Mouse (Mus musculus): Measurements from ENCODE around the gene Dmrt1. TPM values are rescaled to one million over a fixed set of nuclear protein-coding genes. Genes with fewer than 3 reads are reported as not detected.
A peak's percentile ranks its signal among the peaks of the same experiment; 100 is the strongest.
"Not testable (repeated sequence)": the region's sequence is repeated elsewhere in the genome, so short reads cannot be mapped to it uniquely, and the experiment has no call there.

Dmrt1 gene
- not detected in 2 replicates for polyA plus RNA-seq (2016; fragmentation: Nextera tagmentation; extraction: Ambion mirVana)

DNA sequence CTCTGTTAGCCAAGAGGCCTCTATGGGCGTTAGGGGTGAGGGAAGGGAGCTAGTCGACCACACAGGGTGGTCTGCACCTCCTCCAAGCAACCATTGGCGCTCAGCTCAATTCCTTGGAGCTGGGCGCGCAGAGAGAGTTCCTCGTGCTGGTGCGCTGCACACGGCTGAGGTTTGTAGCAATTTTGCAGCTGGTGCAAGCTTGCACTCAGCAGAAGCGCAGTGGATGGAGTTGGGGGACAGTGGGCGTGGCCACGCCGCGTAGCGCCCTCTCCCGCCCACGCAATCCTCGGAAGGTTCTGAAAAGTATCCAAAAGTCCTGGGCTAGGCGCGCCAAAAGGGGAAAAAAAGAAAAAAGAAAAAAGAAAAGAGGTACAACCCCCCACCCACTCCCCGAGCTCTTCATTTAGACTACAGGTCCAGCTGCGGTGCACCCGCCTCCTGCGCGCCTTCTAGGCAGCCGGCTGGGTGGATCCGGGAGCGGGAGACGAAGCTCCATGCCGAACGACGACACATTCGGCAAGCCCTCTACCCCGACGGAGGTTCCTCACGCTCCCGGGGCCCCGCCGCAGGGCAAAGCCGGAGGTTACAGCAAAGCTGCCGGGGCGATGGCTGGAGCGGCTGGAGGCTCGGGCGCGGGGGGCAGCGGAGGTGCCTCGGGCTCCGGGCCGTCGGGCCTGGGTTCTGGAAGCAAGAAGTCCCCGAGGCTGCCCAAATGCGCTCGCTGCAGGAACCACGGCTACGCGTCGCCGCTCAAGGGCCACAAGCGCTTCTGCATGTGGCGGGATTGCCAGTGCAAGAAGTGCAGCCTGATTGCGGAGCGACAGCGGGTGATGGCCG is at the start of gene Dmrt1:
Dmrt1 (plus strand) TSS at position 259 of the 837 bp plus-strand sequence.
- peaks cover 18% of the 10 kb centered on the region for H3K4me1 ChIP-seq (replicated peaks)

DNA sequence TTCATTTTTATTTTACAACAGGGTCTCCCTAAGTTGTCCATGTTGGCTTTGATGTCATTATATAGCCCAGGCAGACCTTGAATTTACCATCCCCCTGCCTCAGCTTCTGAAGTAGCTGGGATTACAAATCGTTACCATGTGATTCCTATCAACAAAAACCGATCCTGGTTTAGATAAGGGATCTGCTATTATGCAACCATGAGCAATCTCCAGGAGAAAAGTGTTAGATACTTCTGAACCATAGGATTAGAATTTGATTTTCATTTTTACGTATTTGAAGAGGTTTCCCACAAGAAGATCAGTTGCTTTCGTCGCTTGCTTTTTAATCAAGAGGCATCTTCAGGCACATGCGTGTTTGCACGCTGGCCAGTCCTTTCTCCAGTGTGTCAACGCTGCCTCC is 44.7 kb upstream of the Dmrt1 start:
- Histone ChIP-seq H3K36me3 (no peaks in the 10 kb centered on the region), H3K27me3 (ENCODE audit: insufficient read depth, poor library complexity, severe bottlenecking) (no peaks in the 10 kb centered on the region), H3K4me1 (replicated peaks) (0 out of 2 replicates have a peak, but pooled peaks cover 3% of the 10 kb centered on the region), H3K4me3 (no peak overlapping the region), H3K9me3 (0 out of 2 replicates have a peak, but pooled peaks cover 5% of the 10 kb centered on the region), H3K27ac (no peak overlapping the region)
- 91% methylated on average over 8 of the region's 8 CpGs for WGBS
- no peak for DNase-seq (ENCODE audit: low spot score)

More for the DNA sequence above, at the start of gene Dmrt1:
- H3K9me3 ChIP-seq = peaks cover 8% of the 10 kb centered on the region; the same call in 1 of the 2 replicates
- peaks cover 83% of the 10 kb centered on the region for H3K27me3 ChIP-seq (ENCODE audit: insufficient read depth, poor library complexity, severe bottlenecking)
- peak; percentile 46 for DNase-seq (ENCODE audit: low spot score)
- 1% methylated on average over 64 of the region's 64 CpGs for WGBS
- H3K27ac ChIP-seq = no peak within 1 kb of the TSS
- H3K4me3 ChIP-seq = peak within 1 kb of the TSS; percentile 44
- no peaks in the 10 kb centered on the region for H3K36me3 ChIP-seq

DNA sequence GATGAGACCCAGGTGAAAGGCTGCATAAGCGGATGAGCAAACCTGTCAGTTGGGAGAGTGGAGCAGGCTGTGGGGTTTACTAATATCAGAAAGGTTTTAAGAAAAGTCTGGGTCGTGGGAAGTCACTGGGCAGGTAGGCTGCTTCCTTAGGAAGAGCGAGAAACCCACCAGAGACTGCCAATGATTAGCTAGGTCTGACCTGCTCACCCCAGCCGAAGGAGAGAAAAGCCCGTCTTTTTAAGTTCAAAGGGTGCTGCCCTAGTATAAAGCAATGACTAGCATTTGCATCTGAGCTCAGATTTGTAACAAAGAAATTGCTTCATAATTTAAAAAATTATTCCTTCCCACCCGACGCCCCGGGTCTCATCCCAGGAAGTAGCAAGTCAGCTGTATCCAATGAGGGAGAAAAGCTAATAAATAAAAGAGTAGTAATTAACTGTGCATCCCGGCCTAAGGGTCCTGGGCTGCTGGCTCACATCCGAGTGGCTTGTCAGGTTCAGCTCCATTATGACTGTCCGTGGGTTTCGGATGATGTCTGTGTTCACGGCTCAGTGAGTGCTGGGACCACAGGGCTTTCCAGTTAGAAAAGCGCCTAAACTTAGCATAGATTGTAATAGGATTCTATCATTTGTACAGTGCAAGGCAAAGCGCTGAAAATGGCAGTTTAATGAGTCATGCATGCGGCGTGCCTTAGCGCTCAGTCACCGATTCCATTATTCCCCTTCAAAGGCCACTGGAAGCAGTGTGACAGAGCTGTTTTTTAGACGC is 43.7 kb upstream of the Dmrt1 start:
- H3K4me3 ChIP-seq = no peak overlapping the region
- 0 out of 2 replicates have a peak, but pooled peaks cover 3% of the 10 kb centered on the region for H3K4me1 ChIP-seq (replicated peaks)
- H3K36me3 ChIP-seq = no peaks in the 10 kb centered on the region
- WGBS = 80% methylated on average over 20 of the region's 20 CpGs
- 0 out of 2 replicates have a peak, but pooled peaks cover 5% of the 10 kb centered on the region for H3K9me3 ChIP-seq
- H3K27ac ChIP-seq = no peak overlapping the region
- H3K27me3 ChIP-seq (ENCODE audit: insufficient read depth, poor library complexity, severe bottlenecking) = no peaks in the 10 kb centered on the region
- no peak for DNase-seq (ENCODE audit: low spot score)

DNA sequence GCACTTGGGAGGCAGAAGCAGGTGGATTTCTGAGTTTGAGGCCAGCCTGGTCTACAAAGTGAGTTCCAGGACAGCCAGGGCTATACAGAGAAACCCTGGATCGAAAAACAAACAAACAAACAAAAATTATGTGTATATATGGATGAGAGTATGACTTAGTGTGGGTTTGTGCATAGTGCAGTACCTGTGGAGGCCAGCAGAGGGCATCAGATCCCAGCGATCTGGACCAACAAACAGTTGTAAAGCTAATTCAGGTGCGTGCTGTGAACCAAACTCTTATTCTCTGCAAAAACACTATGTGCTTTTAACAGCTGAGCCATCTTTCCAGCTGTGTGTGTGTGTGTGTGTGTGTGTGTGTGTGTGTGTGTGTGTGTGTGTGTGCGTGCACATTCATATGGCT is 29.6 kb upstream of the Dmrt1 start:
- not testable (repeated sequence) for H3K36me3 ChIP-seq; H3K27ac ChIP-seq; H3K4me1 ChIP-seq (replicated peaks); H3K4me3 ChIP-seq; H3K27me3 ChIP-seq (ENCODE audit: insufficient read depth, poor library complexity, severe bottlenecking)
- peak; percentile 12 for DNase-seq (ENCODE audit: low spot score)
- H3K9me3 ChIP-seq = peaks cover 11% of the 10 kb centered on the region; the same call in 1 of the 2 replicates
- WGBS = 66% methylated on average over 4 of the region's 4 CpGs

DNA sequence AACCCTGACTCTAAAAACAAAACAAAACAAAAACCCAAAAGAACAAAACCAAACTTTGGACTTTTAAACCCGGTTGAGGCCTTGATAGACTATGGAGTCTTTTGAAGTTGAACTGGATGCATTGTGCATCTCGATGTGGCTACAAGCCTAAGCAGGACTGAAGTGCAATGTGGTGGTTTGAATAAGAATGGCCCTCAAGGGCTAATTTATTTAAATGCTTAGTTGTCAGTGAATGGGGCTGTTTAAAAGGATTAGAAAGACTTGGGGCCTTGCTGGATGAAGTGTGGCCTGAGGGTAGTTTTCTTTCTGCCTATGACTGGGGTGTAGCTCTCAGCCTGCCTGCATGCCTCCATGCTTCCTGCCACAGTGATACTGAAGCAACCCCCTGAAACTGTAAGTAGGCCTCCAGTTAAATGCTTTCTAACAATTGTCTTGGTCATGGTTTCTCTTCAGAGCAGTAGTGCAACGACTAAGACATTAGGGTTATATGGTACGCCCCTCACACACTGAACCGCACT is 26.2 kb upstream of the Dmrt1 start:
- 78% methylated on average over 5 of the region's 5 CpGs for WGBS
- Histone ChIP-seq H3K4me3 (no peak overlapping the region), H3K27ac (no peak overlapping the region), H3K4me1 (replicated peaks) (no peaks in the 10 kb centered on the region), H3K27me3 (ENCODE audit: insufficient read depth, poor library complexity, severe bottlenecking) (no peaks in the 10 kb centered on the region), H3K36me3 (no peaks in the 10 kb centered on the region), H3K9me3 (peaks cover 5% of the 10 kb centered on the region; the same call in 1 of the 2 replicates)
- DNase-seq (ENCODE audit: low spot score) = no peak

DNA sequence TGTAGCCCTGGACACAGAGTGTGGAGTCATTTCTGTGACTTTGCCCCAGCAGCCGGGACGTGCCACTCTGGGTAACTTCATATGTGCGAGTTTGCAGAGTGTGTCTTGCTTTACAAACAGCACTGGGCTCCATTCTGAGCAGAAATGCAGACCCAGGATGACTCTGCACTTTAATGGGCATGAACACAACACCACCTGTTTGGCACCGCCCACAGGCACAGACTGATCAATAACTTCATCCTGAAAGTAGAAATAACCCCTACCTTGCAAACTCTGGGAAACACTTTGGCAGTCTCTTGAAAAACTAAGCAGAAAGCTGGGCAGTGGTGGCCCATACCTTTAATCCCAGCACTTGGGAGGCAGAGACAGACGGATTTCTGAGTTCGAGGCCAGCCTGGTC is 24.6 kb upstream of the Dmrt1 start:
- H3K9me3 ChIP-seq = peaks cover 3% of the 10 kb centered on the region; the same call in 1 of the 2 replicates
- WGBS = 89% methylated on average over 6 of the region's 6 CpGs
- DNase-seq (ENCODE audit: low spot score) = no peak
- peaks cover 9% of the 10 kb centered on the region for H3K27me3 ChIP-seq (ENCODE audit: insufficient read depth, poor library complexity, severe bottlenecking)
- no peaks in the 10 kb centered on the region for H3K4me1 ChIP-seq (replicated peaks)
- H3K36me3 ChIP-seq = no peaks in the 10 kb centered on the region
- no peak overlapping the region for H3K27ac ChIP-seq
- H3K4me3 ChIP-seq = no peak overlapping the region

DNA sequence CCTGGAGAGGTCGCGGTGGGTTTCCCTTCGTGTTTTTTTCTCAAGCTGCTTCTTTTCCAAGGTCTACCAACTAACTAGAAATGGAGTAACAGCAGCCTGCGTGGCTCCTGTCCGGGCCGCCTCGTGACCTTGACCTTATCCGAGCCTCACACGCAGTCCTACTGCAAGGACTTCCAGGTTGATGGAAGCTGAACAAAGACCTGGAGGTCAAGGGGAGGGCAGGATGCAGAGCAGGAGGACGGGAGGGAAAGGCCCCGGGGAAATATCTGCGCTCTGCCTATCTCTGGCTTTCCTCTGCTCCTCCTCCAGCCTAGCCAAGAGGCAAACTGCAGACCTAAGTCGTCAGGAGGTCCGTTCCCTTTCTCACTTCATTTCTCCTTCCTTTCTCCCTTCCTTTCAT is 18.9 kb upstream of the Dmrt1 start:
- Histone ChIP-seq H3K4me1 (replicated peaks) (peaks cover 16% of the 10 kb centered on the region), H3K4me3 (peak overlapping the region; percentile 21), H3K9me3 (no peaks in the 10 kb centered on the region), H3K36me3 (no peaks in the 10 kb centered on the region), H3K27ac (no peak overlapping the region), H3K27me3 (ENCODE audit: insufficient read depth, poor library complexity, severe bottlenecking) (peaks cover 41% of the 10 kb centered on the region)
- 19% methylated on average over 14 of the region's 14 CpGs for WGBS
- peak; percentile 16 for DNase-seq (ENCODE audit: low spot score)

DNA sequence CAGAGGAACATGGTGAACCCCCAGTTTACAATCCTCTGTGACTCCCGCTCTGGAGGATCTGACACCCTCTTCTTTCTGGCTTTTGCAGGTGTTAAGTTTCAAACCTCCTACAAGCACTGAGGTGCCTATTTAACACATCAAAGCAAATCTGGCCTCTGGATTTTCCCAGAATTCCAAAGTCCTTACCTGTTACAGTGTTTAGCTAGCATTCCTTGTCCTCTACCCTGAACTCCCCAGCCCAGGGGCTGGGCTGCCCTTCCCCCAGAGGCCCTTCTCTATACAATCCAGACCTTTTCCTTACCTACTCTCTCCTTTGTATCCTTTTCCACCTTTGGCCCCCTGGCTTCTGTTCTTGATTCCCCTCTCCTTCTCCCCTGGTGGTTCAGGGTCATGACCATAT is 18.1 kb upstream of the Dmrt1 start:
- Histone ChIP-seq H3K36me3 (no peaks in the 10 kb centered on the region), H3K9me3 (no peaks in the 10 kb centered on the region), H3K4me1 (replicated peaks) (peaks cover 19% of the 10 kb centered on the region), H3K27ac (no peak overlapping the region), H3K27me3 (ENCODE audit: insufficient read depth, poor library complexity, severe bottlenecking) (peaks cover 41% of the 10 kb centered on the region), H3K4me3 (no peak overlapping the region)
- 33% methylated on average over 1 of the region's 1 CpGs for WGBS
- DNase-seq (ENCODE audit: low spot score) = no peak

DNA sequence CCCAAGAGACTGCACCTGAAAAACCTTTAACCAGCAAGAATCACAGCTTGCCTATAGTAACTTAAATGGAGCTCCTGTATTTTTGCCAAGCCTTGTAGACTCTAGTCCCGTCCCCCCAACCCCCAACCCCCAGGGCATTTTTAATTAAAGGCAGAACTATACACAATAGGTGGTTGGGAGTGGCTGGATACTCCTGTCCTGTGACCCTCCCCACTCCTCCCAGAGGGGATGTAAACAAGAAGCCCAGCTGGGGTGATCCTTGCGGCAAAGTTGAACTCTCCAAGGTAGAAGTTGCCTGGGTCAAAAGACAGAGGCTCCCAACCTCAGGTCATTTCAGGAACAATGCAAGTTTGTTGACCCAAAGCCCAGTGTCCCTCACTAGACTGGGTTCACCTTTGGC is 16.9 kb upstream of the Dmrt1 start:
- WGBS = 7% methylated on average over 2 of the region's 2 CpGs
- no peak overlapping the region for H3K27ac ChIP-seq
- H3K4me1 ChIP-seq (replicated peaks) = peaks cover 19% of the 10 kb centered on the region
- no peaks in the 10 kb centered on the region for H3K36me3 ChIP-seq
- peaks cover 41% of the 10 kb centered on the region for H3K27me3 ChIP-seq (ENCODE audit: insufficient read depth, poor library complexity, severe bottlenecking)
- H3K4me3 ChIP-seq = no peak overlapping the region
- H3K9me3 ChIP-seq = no peaks in the 10 kb centered on the region
- no peak for DNase-seq (ENCODE audit: low spot score)

DNA sequence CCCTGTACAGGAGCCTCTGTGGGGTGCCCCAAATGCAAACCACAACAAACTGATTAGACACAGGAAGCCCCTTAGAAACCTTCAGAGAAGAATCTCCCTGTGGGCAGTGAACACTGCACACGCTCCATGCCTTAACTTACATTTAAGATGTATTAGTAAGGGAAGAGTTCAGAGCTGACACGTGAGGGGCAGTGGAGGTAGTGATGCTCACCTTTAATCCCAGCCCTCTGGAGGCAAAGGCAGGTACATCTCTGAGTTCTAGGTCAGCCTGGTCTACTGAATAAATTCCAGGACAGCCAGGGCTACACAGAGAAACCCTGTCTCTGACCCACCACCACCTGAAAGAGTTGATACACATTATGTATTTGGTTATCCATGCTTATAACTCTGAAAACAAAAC is 15.9 kb upstream of the Dmrt1 start:
- Histone ChIP-seq H3K27ac (no peak overlapping the region), H3K27me3 (ENCODE audit: insufficient read depth, poor library complexity, severe bottlenecking) (peaks cover 41% of the 10 kb centered on the region), H3K4me3 (no peak overlapping the region), H3K9me3 (no peaks in the 10 kb centered on the region), H3K36me3 (no peaks in the 10 kb centered on the region), H3K4me1 (replicated peaks) (peaks cover 19% of the 10 kb centered on the region)
- 58% methylated on average over 2 of the region's 2 CpGs for WGBS
- no peak for DNase-seq (ENCODE audit: low spot score)

DNA sequence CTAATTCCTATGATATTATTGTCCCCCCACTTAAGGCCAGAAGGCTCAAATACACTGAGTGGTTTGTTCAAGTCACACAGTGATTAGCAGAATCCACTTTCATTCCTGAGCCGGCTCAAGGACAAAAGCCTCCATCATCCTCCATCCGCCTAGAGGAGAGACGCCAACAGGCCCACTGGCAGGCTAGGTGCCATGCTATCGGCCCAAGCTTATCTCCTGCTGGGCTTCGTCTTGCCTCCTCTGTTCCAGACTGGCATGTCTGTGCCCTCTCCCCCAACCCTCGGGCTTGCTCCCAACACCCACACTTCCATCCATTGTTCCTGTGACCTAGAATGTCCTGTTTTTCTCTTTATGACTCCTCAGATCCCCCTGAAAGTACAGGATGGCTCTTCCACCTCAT is 8.0 kb upstream of the Dmrt1 start:
- no peaks in the 10 kb centered on the region for H3K36me3 ChIP-seq
- 77% methylated on average over 6 of the region's 6 CpGs for whole genome bisulfite sequencing

DNA sequence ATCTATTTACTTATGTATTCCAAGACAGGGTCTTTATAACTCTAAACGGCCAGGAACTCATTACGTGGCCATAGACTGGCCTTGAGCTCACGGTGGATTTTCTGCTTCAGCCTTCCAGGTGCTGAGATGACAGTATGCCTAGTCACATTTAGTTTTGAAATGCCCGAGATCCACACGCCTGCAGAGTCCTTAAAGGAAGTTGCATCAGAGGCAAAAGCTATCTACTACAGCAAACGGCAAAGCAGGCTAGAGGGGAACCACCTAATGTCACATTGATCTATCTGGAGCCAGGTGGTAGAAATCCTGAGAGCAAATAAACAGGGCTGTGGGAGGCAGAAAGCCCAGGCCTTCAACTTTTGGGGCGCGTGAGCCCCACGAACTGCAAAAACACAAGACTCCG is 540 bp upstream of the Dmrt1 start:
- Histone ChIP-seq H3K4me3 (no peak overlapping the region), H3K27ac (no peak overlapping the region), H3K9me3 (peaks cover 8% of the 10 kb centered on the region; the same call in 1 of the 2 replicates), H3K27me3 (ENCODE audit: insufficient read depth, poor library complexity, severe bottlenecking) (peaks cover 76% of the 10 kb centered on the region), H3K36me3 (no peaks in the 10 kb centered on the region), H3K4me1 (replicated peaks) (peaks cover 18% of the 10 kb centered on the region)
- WGBS = 32% methylated on average over 10 of the region's 10 CpGs
- no peak for DNase-seq (ENCODE audit: low spot score)

More for the DNA sequence above, 8.0 kb upstream of the Dmrt1 start:
- H3K4me3 ChIP-seq = no peak overlapping the region
- H3K27me3 ChIP-seq (ENCODE audit: insufficient read depth, poor library complexity, severe bottlenecking) = peaks cover 4% of the 10 kb centered on the region
- no peaks in the 10 kb centered on the region for H3K9me3 ChIP-seq
- H3K4me1 ChIP-seq (replicated peaks) = no peaks in the 10 kb centered on the region
- H3K27ac ChIP-seq = no peak overlapping the region
- DNase-seq (ENCODE audit: low spot score) = no peak

Measured in hindbrain, embryonic 10.5 days (tissue).